Mouse (Mus musculus) myocyte (in vitro differentiated cells): ENCODE data around the gene Micall2. TPM values are rescaled to one million over a fixed set of nuclear protein-coding genes. Genes with fewer than 3 reads are reported as not detected.
"Not testable (repeated sequence)": the region's sequence is repeated elsewhere in the genome, so short reads cannot be mapped to it uniquely, and the experiment has no call there.

ENCODE experiments used
- H3K27me3 ChIP-seq: one replicate; pipeline ENCODE4 v1.6.1; 2011; ENCODE audit not compliant: control insufficient read depth, insufficient read depth, insufficient read length
- H3K36me3 ChIP-seq: one replicate; pipeline ENCODE4 v1.6.1; 2011; ENCODE audit not compliant: control insufficient read depth, insufficient read depth
- H3K4me2 ChIP-seq: one replicate; pipeline ENCODE4 v1.6.1; 2011; ENCODE audit warnings: low read depth, control low read depth
- H3K4me3 ChIP-seq: one replicate; pipeline ENCODE4 v1.5.1; 2011; ENCODE audit warnings: mild to moderate bottlenecking, control low read depth, moderate library complexity
- H3K79me2 ChIP-seq: one replicate; pipeline ENCODE4 v1.6.1; 2011; ENCODE audit not compliant: control insufficient read depth, insufficient read depth
- H3ac ChIP-seq: one replicate; pipeline ENCODE4 v1.6.1; 2011; ENCODE audit not compliant: control insufficient read depth, insufficient read length
- CEBPB ChIP-seq: IDR thresholded peaks from 2 replicates; pipeline ENCODE4 v1.6.1; 2011; ENCODE audit warnings: mild to moderate bottlenecking, moderate library complexity; ENCODE audit not compliant: poor library complexity, insufficient read depth, severe bottlenecking
- E2F4 ChIP-seq: IDR thresholded peaks from one replicate; pipeline ENCODE4 v1.6.1; 2011; ENCODE audit warnings: mild to moderate bottlenecking, control low read depth, moderate library complexity; ENCODE audit not compliant: insufficient read depth
- MAX ChIP-seq: IDR thresholded peaks from one replicate; pipeline ENCODE4 v1.6.1; 2011; ENCODE audit warnings: low read depth, mild to moderate bottlenecking, control low read depth
- MYOD1 ChIP-seq, 3 experiments: IDR thresholded peaks; one replicate each; pipeline ENCODE4 v1.6.1; 2011; ENCODE audit warnings: control low read depth in 2 of 3, low read depth in 2 of 3, mild to moderate bottlenecking in 2 of 3, moderate library complexity in 1 of 3; ENCODE audit not compliant: insufficient read length in 2 of 3, control insufficient read depth in 1 of 3
- MYOG ChIP-seq, 3 experiments: IDR thresholded peaks; one replicate each; pipeline ENCODE4 v1.6.1; 2011; ENCODE audit warnings: control low read depth in 2 of 3, low read depth in 2 of 3, mild to moderate bottlenecking in 2 of 3; ENCODE audit not compliant: insufficient read length in 2 of 3, control insufficient read depth in 1 of 3, insufficient read depth in 1 of 3
- POLR2A ChIP-seq: IDR thresholded peaks from one replicate; pipeline ENCODE4 v1.6.1; 2011; ENCODE audit warnings: low read depth, mild to moderate bottlenecking, control low read depth, moderate library complexity; ENCODE audit not compliant: insufficient read length
- POLR2AphosphoS2 ChIP-seq: IDR thresholded peaks from one replicate; pipeline ENCODE4 v1.6.1; 2011; ENCODE audit warnings: low read depth, control low read depth; ENCODE audit not compliant: insufficient read length
- REST ChIP-seq: IDR thresholded peaks from one replicate; pipeline ENCODE4 v1.6.1; 2011; ENCODE audit warnings: mild to moderate bottlenecking, control low read depth, moderate library complexity; ENCODE audit not compliant: insufficient read depth, insufficient read length
- SRF ChIP-seq: IDR thresholded peaks from one replicate; pipeline ENCODE4 v1.6.1; 2011; ENCODE audit warnings: low read depth; ENCODE audit not compliant: control insufficient read depth, insufficient read length
- TCF12 ChIP-seq: IDR thresholded peaks from one replicate; pipeline ENCODE4 v1.6.1; 2011; ENCODE audit warnings: mild to moderate bottlenecking, control low read depth; ENCODE audit not compliant: poor library complexity, insufficient read depth, severe bottlenecking
- TCF3 ChIP-seq: IDR thresholded peaks from one replicate; pipeline ENCODE4 v1.6.1; 2011; ENCODE audit warnings: low read depth, control low read depth; ENCODE audit not compliant: insufficient read length
- USF1 ChIP-seq: IDR thresholded peaks from one replicate; pipeline ENCODE4 v1.6.1; 2011; ENCODE audit warnings: low read depth, mild to moderate bottlenecking, control low read depth, moderate library complexity
- polyA plus RNA-seq: library from polyadenylated mRNA; unstranded; fragments of >200 nt; fragmentation: generic; extraction: Trizol; gene quantifications from one replicate; pipeline ENCODE4 v1.2.1, GENCODE M21; 2012; ENCODE audit warnings: missing spikeins

Gene Micall2
- polyA plus RNA-seq, 1 experiment, result 6.1 TPM

- no peak overlapping the region for H3K4me3 ChIP-seq
- TF ChIP-seq E2F4, result no peak
- TF ChIP-seq MYOD1 (IDR thresholded peaks at IDR 0.05; ENCODE audit: control insufficient read depth in 1 of 3, insufficient read length in 2 of 3, low read depth in 2 of 3), result no peak
- no peak for TF ChIP-seq TCF12
- TF ChIP-seq POLR2AphosphoS2, result no peak
- no peak for TF ChIP-seq SRF
- no peak for TF ChIP-seq MYOG (IDR thresholded peaks at IDR 0.05; ENCODE audit: control insufficient read depth in 1 of 3, insufficient read depth in 1 of 3, insufficient read length in 2 of 3, low read depth in 2 of 3)
- TF ChIP-seq REST, result no peak
- no peak for TF ChIP-seq POLR2A
- TF ChIP-seq MAX, result no peak
- no peak for TF ChIP-seq TCF3
- TF ChIP-seq USF1, result no peak
- TF ChIP-seq CEBPB, result no peak
- H3ac ChIP-seq, result no peak overlapping the region
- no peaks in the 10 kb centered on the region for H3K27me3 ChIP-seq
- no peaks in the 10 kb centered on the region for H3K79me2 ChIP-seq
- H3K36me3 ChIP-seq, result no peaks in the 10 kb centered on the region
- H3K4me2 ChIP-seq, result no peak overlapping the region
These were observed 18.6 kb upstream of the Micall2 start for GRCm38 (mm10) chr5:139754753-139755152.

DNA sequence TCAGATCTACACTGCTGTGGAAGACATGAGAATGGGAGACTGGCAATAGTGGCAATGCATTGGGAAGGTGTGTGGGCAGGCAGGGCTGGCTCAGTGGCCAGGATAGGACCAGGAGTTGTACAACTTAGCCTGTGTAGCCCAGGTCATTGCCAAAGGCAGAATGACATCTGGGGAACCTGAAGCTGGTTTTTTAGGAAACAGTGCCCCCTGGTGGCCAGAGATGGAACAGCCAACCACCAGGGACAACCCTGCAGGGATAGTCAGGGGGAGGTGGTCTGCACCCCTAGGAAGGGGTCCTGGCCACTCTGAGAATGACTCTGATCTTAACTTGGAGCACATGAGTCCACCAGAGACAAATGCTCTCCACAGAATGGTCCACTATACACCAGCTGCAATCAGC lies 14.4 kb upstream of the Micall2 start:
- Histone ChIP-seq H3K79me2 (no peaks in the 10 kb centered on the region), H3K4me3 (no peak overlapping the region), H3K4me2 (no peak overlapping the region), H3ac (no peak overlapping the region), H3K36me3 (no peaks in the 10 kb centered on the region), H3K27me3 (no peaks in the 10 kb centered on the region)
- TF ChIP-seq SRF, result no peak
- TF ChIP-seq TCF12, result no peak
- no peak for TF ChIP-seq REST
- no peak for TF ChIP-seq POLR2A
- no peak for TF ChIP-seq MAX
- TF ChIP-seq MYOD1 (IDR thresholded peaks at IDR 0.05; ENCODE audit: control insufficient read depth in 1 of 3, insufficient read length in 2 of 3, low read depth in 2 of 3), result no peak
- no peak for TF ChIP-seq USF1
- no peak for TF ChIP-seq POLR2AphosphoS2
- TF ChIP-seq E2F4, result no peak
- no peak for TF ChIP-seq CEBPB
- TF ChIP-seq TCF3, result no peak
- no peak for TF ChIP-seq MYOG (IDR thresholded peaks at IDR 0.05; ENCODE audit: control insufficient read depth in 1 of 3, insufficient read depth in 1 of 3, insufficient read length in 2 of 3, low read depth in 2 of 3)

- H3K36me3 ChIP-seq, result no peaks in the 10 kb centered on the region
- H3K4me2 ChIP-seq, result no peak overlapping the region
- H3K27me3 ChIP-seq, result no peaks in the 10 kb centered on the region
- no peak overlapping the region for H3ac ChIP-seq
- TF ChIP-seq REST, result no peak
- TF ChIP-seq POLR2A, result no peak
- TF ChIP-seq MYOG (IDR thresholded peaks at IDR 0.05; ENCODE audit: control insufficient read depth in 1 of 3, insufficient read depth in 1 of 3, insufficient read length in 2 of 3, low read depth in 2 of 3), result no peak
- TF ChIP-seq TCF12, result no peak
- TF ChIP-seq USF1, result no peak
- no peak for TF ChIP-seq MYOD1 (IDR thresholded peaks at IDR 0.05; ENCODE audit: control insufficient read depth in 1 of 3, insufficient read length in 2 of 3, low read depth in 2 of 3)
- no peak for TF ChIP-seq E2F4
- TF ChIP-seq MAX, result no peak
- no peak for TF ChIP-seq POLR2AphosphoS2
- no peak overlapping the region for H3K4me3 ChIP-seq
- H3K79me2 ChIP-seq, result no peaks in the 10 kb centered on the region
These were observed 13.4 kb upstream of the Micall2 start for GRCm38 (mm10) chr5:139749413-139750125.

GRCm38 (mm10) chr5:139745771-139746170 lies 9.6 kb upstream of the Micall2 start:
- H3ac ChIP-seq, result no peak overlapping the region
- H3K4me2 ChIP-seq, result no peak overlapping the region
- H3K36me3 ChIP-seq, result no peaks in the 10 kb centered on the region
- no peaks in the 10 kb centered on the region for H3K79me2 ChIP-seq
- TF ChIP-seq REST, result no peak
- TF ChIP-seq POLR2A, result no peak
- no peak for TF ChIP-seq POLR2AphosphoS2
- TF ChIP-seq CEBPB, result no peak
- no peak for TF ChIP-seq E2F4
- TF ChIP-seq MAX, result no peak
- TF ChIP-seq TCF12, result no peak
- TF ChIP-seq MYOG (IDR thresholded peaks at IDR 0.05; ENCODE audit: control insufficient read depth in 1 of 3, insufficient read depth in 1 of 3, insufficient read length in 2 of 3, low read depth in 2 of 3), result no peak
- no peak for TF ChIP-seq SRF
- TF ChIP-seq USF1, result no peak
- no peak for TF ChIP-seq MYOD1 (IDR thresholded peaks at IDR 0.05; ENCODE audit: control insufficient read depth in 1 of 3, insufficient read length in 2 of 3, low read depth in 2 of 3)
- no peak for TF ChIP-seq TCF3
- no peaks in the 10 kb centered on the region for H3K27me3 ChIP-seq
- no peak overlapping the region for H3K4me3 ChIP-seq

DNA sequence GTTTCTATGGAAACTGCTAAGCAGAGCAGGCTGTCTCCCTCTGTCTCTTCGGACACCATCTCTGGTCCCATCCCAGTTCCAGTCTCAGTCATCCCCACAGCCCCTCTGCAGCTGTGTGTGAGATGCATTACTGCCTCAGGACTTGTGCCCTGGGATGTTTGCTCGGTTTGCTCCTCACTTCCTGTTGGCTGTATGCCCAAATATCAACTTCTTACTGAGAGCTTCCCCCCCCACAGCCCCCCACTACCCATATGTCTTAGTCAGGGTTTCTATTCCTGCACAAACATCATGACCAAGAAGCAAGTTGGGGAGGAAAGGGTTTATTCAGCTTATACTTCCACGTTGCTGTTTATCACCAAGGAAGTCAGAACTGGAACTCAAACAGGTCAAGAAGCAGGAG lies 6.5 kb upstream of the Micall2 start:
- not testable (repeated sequence) for H3K4me3 ChIP-seq, H3K79me2 ChIP-seq, H3K4me2 ChIP-seq, H3K27me3 ChIP-seq, H3K36me3 ChIP-seq, H3ac ChIP-seq
